Mouse (Mus musculus) adrenal gland, postnatal 36 days (tissue): Measurements from ENCODE around the gene Kcnj11. TPM values are rescaled to one million over a fixed set of nuclear protein-coding genes. Genes with fewer than 3 reads are reported as not detected.

Source experiments
- DNase-seq, 2 experiments: peaks; one replicate each; pipeline ENCODE4 v3.0.0; 2021; ENCODE audit warnings: mixed read lengths in 1 of 2
- total RNA-seq, 2 experiments: library from RNA; stranded (reverse); gene quantifications; 2 replicates each; pipeline ENCODE4 v1.2.3; 2021

The Kcnj11 gene
- total RNA-seq, 2 experiments from 2014 or later: 0.86 to 2.3 TPM

DNA sequence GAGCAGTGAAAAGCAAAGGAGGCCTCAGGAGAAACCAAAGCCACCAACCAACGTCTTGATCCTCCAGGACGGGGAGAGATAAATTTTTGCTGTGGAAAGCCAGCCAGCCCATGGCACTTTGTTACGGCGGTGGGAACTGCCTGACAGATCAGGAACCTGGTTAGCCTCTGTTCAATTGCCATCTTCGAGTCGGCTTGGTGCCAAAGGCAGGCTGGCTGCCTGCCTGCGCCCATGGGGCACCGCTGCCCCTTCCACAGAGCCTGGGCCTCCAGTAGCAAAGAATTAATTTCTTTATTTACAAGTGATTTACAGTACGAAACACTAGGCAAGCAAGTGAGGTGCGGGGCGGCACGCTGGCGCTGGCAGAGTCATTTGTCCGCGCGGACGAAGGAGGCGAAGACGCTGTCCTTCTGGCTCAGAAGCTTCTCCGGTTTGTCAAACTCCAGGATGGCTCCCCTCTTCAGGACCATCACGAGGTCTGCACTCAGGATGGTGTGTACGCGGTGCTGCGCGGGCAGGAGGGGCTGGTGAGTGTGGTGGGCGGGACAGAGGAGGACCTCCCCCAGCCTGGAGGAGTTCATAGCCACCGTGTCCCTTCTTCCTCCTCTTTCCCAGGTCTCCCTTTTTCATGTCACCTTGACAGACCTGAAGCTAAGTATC, 3.8 kb upstream of the Kcnj11 start:
- no peak for DNase-seq

DNA sequence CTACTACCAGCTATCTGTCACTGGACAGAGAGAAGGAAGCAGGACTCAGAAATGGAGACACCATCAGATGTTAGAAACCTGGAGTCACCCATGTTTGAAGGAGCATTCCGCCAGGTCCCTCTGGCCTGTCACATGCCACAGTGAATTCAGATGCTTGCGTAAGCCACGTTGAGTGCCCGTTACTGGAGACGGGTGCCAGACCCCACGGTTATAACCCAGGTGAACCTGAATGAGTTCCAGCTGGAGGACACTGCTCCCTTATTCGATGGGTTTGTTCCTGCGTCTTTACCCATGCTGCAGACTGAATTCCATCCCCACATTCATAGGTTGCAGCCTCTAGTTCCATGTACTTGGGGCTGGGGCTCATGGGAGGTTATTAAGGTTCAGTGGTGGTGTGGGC, 3.2 kb upstream of the Kcnj11 start:
- no peak for DNase-seq

DNA sequence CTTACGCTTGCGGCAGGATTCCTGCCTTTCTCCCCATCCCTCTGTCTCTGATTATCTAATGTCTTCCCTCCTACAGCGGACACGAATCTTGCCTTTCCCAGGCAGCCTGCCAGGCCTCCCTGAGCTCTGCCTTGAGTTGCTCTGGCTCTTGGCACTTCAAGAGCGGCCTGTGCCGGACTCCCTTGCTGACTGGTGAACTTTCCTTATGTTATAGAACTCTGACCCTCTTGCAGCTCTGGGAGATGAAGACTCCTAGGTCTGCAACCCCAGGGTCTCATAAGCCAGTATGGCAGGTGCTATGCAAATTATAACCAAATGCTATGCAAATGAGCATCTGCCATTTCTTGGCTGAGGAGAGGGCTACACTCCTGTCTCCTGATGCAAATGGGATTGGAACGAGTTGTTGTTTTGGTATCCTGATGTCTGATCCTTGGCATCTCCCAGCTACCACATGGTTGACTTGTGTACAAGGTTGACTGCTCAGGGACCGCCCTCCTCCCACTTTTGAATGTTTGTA, 2.6 kb upstream of the Kcnj11 start:
- no peak for DNase-seq

- DNase-seq: no peak
Measured at GRCm38 (mm10) chr7:46099682-46100081, 882 bp downstream of the Kcnj11 start.

GRCm38 (mm10) chr7:46098919-46099286, 1.7 kb downstream of the Kcnj11 start:
- DNase-seq: no peak

GRCm38 (mm10) chr7:46098221-46098918, 2.2 kb downstream of the Kcnj11 start:
- DNase-seq: no peak

DNA sequence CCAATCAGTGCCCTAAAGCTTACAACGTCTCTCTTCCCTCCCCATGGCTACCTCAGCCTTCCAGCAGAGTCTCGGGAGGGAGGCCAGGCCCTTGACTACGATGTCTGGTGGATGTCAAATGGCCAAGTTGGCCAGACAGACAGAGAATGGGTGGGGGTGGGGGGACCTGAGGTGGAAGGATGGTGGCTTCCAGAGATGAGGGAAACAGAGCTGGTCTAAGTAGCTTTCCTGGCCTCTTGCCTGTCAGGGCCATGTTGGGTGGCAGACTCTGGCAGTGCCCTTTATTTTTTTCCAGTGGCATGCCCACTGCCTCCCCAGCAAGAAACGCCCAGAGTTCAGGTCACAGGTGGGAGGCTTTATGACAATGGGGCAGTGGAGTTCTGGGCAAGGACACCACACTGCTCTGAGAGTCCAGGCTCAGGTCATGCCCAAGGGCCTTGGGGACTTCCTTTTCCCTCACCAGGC, 3.2 kb downstream of the Kcnj11 start:
- DNase-seq: no peak

DNA sequence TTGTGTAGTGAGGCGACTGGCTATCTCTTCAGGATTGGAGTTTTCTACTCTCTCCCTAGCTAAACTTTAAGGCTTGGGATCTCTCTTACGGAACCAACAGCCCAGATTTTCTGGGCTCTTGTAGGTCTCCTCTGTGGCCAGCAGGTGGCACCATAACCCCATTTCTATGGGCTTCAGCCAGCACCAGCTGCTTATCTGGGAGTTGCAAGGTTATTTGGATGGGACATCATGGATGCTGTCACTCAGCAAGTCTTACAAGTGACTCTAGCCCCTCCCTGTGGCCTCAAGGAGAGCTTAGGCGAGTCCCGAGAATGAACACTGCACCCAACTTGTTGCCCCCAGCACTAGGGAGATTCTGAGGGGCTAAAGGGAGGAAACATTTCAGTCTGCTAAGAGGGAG, 4.4 kb downstream of the Kcnj11 start:
- DNase-seq: peak; percentile 76 to 81

GRCm38 (mm10) chr7:46092803-46093202, 7.8 kb downstream of the Kcnj11 start:
- no peak for DNase-seq

DNA sequence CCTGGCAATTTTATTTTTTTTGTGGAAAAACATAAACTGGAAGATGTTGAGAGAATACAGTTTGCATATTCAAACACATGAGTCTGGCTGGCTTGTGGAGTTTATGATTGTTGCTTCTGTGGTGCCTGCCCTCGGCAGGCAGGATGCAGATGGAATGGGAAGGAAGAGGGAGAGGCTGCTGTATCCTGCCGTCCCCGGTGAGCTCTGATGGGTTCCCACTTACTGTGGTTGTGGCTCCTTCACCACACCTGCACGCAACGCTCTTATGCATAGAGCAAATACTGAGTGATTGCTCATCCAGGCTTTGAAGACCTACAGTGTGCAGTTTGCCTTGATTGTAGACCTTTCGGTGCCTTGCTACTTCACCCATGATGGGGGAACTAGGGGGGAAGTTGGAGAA, 12.3 kb downstream of the Kcnj11 start:
- no peak for DNase-seq

- no peak for DNase-seq
Measured at GRCm38 (mm10) chr7:46086378-46086777, 14.2 kb downstream of the Kcnj11 start.

DNA sequence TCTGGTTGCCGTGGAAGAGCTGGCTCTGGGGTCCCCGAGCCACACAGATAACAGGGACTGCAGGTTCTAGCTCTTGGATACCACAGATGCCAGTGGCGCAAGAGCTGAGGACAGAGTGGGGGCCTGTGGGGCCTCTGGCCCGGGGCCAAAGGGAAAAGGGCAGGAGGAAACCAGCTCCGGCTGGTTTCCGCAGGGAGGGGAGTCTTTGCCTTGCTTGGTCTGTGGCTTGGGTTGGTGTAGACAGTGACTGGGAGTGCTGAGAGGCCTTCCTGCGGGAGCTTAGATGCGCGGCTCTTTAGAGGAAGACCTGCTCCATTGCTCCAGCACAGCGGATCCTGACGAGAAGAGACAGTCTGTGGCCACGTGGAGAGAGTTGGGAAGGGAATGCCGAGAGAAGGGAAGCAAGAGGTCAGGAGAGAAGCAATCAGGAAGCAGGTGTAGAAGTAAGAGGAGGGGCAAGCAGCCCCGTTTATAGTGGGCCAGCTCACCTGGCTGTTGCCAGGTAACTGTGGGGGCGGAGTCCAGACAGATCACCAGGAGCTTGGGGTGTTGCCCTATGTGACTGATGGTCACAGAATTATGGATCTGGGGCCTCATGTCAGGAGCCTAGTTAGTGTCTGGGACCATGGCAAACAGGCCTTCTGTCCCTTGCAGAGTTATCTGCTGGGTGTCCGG, 15.6 kb downstream of the Kcnj11 start:
- DNase-seq: peak in 1 of 2 experiments; percentile 19

- DNase-seq: no peak
Measured at GRCm38 (mm10) chr7:46084024-46084423, 16.5 kb downstream of the Kcnj11 start.

GRCm38 (mm10) chr7:46077675-46078074, 22.9 kb downstream of the Kcnj11 start:
- no peak for DNase-seq

- DNase-seq: no peak
Measured at GRCm38 (mm10) chr7:46076844-46077243, 23.7 kb downstream of the Kcnj11 start.

GRCm38 (mm10) chr7:46068831-46069230, 31.7 kb downstream of the Kcnj11 start:
- DNase-seq: no peak

DNA sequence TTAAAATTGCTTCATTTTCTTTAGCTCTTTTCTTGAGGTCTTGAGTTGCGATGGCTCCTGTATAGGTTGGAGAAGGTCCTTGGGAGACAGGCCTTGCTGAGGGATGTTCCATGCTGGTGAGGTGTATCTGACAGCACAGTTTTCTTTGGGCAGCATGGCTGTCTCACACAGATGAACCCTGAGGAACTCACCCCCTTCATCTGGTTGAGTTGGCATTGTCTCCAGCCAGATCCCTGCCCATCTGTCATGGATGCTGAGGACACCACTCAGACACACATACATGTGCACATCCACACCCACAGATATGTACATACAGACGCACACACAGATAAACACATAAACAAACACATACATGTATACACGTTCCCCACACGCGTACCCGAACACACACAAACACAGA, 37.3 kb downstream of the Kcnj11 start:
- DNase-seq: no peak

- DNase-seq: no peak
Measured at GRCm38 (mm10) chr7:46061614-46062013, 39.0 kb downstream of the Kcnj11 start.

DNA sequence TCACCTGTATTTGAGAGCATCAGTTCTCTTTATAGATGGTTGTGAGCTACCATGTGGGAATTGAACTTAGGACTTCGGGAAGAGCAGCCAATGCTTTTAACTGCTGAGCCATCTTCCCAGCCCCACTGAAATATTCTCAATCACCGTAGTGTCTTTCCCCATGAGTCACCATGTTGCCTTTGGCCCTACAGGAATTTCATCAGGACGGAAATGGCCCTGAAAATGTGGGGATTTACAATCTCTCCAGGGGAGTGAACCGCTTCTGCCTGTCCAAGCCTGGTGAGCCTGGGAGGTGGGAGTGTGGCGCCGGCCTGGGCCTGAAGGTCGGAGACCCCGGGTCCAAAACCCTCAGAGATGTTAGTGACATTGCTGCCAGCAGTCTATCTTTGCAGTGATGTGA, 39.9 kb downstream of the Kcnj11 start:
- DNase-seq: peak; percentile 20 to 49

GRCm38 (mm10) chr7:46058882-46059281, 41.7 kb downstream of the Kcnj11 start:
- no peak for DNase-seq

GRCm38 (mm10) chr7:46053566-46053965, 47.0 kb downstream of the Kcnj11 start:
- no peak for DNase-seq

DNA sequence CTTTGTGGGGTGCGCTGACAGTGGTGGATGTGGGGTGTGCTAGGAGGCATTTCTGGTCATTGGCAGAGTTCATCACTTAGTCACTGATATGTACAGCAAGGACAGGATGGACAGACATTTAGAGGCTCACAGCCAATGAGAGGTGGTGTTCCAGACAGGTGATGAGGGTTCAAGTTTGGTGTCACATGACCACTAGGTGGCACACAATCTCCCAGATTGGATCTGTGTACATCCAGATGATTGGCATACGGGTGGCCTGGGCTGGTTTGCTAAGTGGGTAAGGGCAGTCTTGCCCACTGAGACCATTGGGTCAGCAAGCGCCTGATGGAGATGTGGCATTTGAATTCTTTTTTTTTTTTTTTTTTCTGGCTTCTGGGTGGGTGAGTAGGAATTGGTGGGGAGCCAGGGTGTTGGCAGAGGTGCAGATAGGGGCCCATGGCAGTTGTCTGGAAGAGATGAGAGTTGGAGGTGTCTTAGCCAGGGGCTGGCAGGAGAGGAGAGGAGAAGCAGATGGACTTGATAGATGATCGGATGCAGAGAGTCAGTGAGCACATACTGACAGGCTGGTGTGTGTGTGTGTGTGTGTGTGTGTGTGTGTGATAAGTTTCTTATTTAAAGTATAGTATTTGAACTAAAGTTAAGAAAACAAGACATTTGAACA, 48.3 kb downstream of the Kcnj11 start:
- DNase-seq: no peak

DNA sequence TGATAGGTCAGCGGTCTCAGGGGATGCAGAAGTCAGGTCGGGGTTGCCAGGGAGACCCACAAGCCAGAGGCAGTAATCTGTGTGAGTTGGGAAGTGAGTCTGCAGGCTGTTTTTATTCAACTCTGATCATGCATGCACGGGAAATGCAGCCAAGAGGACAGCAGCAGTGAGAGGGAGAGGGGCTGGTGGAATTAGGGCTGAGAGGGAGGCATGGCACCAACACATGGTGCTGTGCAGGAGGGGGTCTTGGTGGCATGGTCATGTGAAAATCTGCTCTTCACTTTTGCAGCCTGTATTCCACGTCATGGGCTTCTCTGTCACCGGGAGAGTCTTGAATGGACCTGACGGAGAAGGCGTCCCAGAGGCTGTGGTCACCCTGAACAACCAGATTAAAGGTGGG, 50.6 kb downstream of the Kcnj11 start:
- no peak for DNase-seq
